Mouse (Mus musculus) forebrain, embryonic 12.5 days (tissue): ENCODE data around the gene Ppp1r13b. TPM values are rescaled to one million over a fixed set of nuclear protein-coding genes. Genes with fewer than 3 reads are reported as not detected.

ENCODE experiments used
- ATAC-seq: fragments of 200-750 bp; cut with Nextera tagmentation; 2 replicates; pipeline ENCODE4 v1.8.0; 2017; ENCODE audit warnings: moderate TSS enrichment; ENCODE audit not compliant: low FRiP score
- H3K27ac ChIP-seq: fragments of 300-500 bp; sonication (generic); 2 replicates; pipeline ENCODE4 v1.5.1; 2016; ENCODE audit warnings: mild to moderate bottlenecking
- H3K27me3 ChIP-seq: fragments of 300-500 bp; sonication (generic); 2 replicates; pipeline ENCODE4 v1.6.1; 2016; ENCODE audit warnings: mild to moderate bottlenecking
- H3K36me3 ChIP-seq: fragments of 300-500 bp; sonication (generic); replicated peaks from 2 replicates; pipeline ENCODE4 v1.6.1; 2016; ENCODE audit warnings: mild to moderate bottlenecking
- H3K4me1 ChIP-seq: fragments of 300-500 bp; sonication (generic); 2 replicates; pipeline ENCODE4 v1.6.1; 2016
- H3K4me2 ChIP-seq: fragments of 300-500 bp; sonication (generic); 2 replicates; pipeline ENCODE4 v1.6.1; 2016; ENCODE audit warnings: mild to moderate bottlenecking, moderate library complexity
- H3K4me3 ChIP-seq: fragments of 300-500 bp; sonication (generic); replicated peaks from 2 replicates; pipeline ENCODE4 v1.5.1; 2016; ENCODE audit warnings: mild to moderate bottlenecking
- H3K9ac ChIP-seq: fragments of 300-500 bp; sonication (generic); 2 replicates; pipeline ENCODE4 v1.6.1; 2016; ENCODE audit warnings: mild to moderate bottlenecking
- H3K9me3 ChIP-seq: fragments of 300-500 bp; sonication (generic); 2 replicates; pipeline ENCODE4 v1.6.1; 2016
- WGBS: fragments of 180-500 bp; shearing (Covaris S2); methylation state at CpG from one replicate; pipeline ENCODE4 v1.1.7; 2016; 5-methylcytosine and 5-hydroxymethylcytosine counted together
- polyA plus RNA-seq: library from polyadenylated mRNA; unstranded; fragments of >200 nt; fragmentation: Nextera tagmentation; extraction: Ambion mirVana; gene quantifications from 2 replicates; pipeline ENCODE4 v1.2.1, GENCODE M21; 2016

Gene Ppp1r13b
- polyA plus RNA-seq, 1 experiment from 2014 or later: 9.5 TPM

DNA sequence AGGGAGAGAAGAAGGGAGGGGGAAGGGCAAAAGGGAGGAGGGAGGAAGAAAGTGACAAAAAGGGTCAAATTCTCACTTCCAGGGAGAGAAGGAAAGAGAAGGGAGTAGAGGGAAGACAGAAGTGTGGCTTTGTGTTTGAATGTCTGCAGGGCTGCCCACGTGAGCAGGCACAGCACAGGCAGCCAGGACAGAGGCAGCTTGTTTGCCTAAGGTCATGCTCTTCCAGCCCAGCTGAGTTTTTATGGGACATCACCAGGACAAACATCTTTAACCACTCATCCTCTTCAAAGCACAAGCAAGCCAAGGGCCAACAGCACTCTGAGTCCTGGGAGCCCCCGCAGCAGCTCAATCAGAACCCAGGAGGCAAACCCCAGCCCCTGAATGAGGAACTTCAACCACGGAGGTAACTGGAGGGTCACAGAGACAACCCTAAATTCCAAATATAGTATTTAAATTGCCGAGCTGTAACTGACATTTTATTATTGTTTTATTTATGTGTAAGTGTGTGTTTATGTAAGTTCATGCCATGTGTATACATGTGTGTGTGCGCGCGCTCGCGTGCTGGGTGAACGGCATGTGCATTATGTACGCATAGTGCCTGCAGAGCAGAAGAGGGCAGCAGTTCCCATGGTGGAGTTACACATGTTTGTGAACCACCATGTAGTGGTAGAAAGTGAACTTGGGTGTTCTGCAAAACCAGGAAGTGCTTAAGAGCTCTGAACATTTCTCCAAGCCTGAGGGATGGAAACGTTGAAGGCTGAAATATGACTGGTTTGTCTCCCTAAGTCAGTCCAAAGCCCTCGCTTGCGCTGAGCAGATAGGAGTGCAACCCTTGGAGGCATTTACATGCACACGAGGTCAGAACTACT lies 65.1 kb downstream of the Ppp1r13b start:
- no peaks in the 10 kb centered on the region for H3K4me1 ChIP-seq
- H3K27me3 ChIP-seq: no peaks in the 10 kb centered on the region
- no peak overlapping the region for H3K27ac ChIP-seq
- no peaks in the 10 kb centered on the region for H3K9me3 ChIP-seq
- no peak overlapping the region for H3K9ac ChIP-seq
- WGBS: 90% methylated on average over 15 of the region's 15 CpGs
- ATAC-seq: no peak
- H3K4me2 ChIP-seq: no peak overlapping the region
- H3K4me3 ChIP-seq: no peak overlapping the region
- H3K36me3 ChIP-seq: no peaks in the 10 kb centered on the region

DNA sequence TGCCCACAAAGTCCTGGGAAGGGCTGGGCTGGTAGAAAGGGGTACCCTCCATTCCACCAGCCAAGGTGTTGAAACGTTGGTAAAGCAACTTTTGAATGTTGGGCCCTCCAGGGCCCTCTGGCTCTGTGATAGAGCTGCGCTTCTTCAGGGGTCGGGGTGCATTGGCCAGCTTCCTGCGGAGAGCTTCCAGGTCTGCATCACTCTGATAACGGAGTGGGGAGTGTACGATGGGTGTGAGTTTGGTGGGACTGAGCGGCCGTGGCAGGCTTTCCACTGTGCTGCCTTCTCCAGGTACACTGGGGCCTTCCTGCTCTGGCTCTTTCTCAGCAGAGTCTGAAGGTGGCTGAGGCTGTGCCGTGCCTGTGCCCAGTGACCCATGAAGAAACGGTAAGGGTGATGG lies 74.5 kb downstream of the Ppp1r13b start:
- Histone ChIP-seq H3K36me3 (peaks cover 36% of the 10 kb centered on the region), H3K4me2 (no peak overlapping the region), H3K27ac (no peak overlapping the region), H3K9me3 (no peaks in the 10 kb centered on the region), H3K4me3 (no peak overlapping the region), H3K9ac (no peak overlapping the region), H3K4me1 (no peaks in the 10 kb centered on the region; the same call in 1 of the 2 replicates), H3K27me3 (no peaks in the 10 kb centered on the region)
- ATAC-seq: no peak
- WGBS: 89% methylated on average over 10 of the region's 10 CpGs

DNA sequence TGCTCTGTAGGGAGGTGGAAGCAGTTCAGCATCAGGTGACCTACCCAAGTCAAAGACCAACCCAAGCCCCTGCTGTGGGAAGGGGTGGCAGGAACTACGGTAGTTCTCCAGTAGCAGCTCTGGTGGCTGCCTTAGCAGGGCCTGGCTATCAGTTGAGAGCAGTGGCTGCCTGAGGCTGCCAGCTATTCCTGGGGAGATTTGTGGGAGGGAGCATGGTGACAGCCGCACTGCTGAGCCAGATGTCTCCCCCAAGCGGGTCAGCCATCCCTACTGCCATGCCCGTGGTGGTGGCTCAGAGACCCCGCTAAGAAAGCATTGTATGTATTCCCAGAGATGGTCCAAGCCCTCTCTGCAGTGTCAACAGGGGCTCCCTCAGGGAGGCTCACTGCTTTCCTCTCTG lies 75.3 kb downstream of the Ppp1r13b start:
- H3K4me2 ChIP-seq: no peak overlapping the region
- no peaks in the 10 kb centered on the region for H3K9me3 ChIP-seq
- peaks cover 44% of the 10 kb centered on the region for H3K36me3 ChIP-seq
- no peak overlapping the region for H3K27ac ChIP-seq
- ATAC-seq: no peak
- WGBS: 88% methylated on average over 5 of the region's 5 CpGs
- H3K4me1 ChIP-seq: no peaks in the 10 kb centered on the region; the same call in 1 of the 2 replicates
- no peaks in the 10 kb centered on the region for H3K27me3 ChIP-seq
- H3K9ac ChIP-seq: no peak overlapping the region
- no peak overlapping the region for H3K4me3 ChIP-seq

DNA sequence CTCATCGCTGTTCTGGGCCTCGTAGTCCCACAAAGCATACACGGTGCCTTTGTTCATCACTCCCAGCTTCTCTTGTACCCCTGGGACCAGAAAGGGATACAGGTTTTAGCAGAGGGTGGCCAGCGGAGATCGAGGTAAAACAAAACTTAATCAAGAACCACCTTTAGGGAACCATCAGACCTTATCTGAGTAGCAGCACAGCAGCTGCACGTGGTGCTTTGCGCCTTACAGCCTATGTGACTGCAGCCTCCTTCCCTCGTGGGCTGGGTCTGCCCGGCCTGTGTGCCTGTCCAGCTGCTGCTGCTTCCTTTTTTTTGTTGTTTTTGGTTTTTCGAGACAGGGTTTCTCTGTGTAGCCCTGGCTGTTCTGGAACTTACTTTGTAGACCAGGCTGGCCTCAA lies 77.5 kb downstream of the Ppp1r13b start:
- Histone ChIP-seq H3K9ac (no peak overlapping the region), H3K27me3 (no peaks in the 10 kb centered on the region), H3K4me2 (no peak overlapping the region), H3K4me1 (no peaks in the 10 kb centered on the region; the same call in 1 of the 2 replicates), H3K4me3 (no peak overlapping the region), H3K36me3 (peaks cover 65% of the 10 kb centered on the region), H3K27ac (0 out of 2 replicates have a peak overlapping the region, but pooled peaks have one; percentile 19), H3K9me3 (no peaks in the 10 kb centered on the region)
- ATAC-seq: no peak
- 88% methylated on average over 10 of the region's 10 CpGs for WGBS

DNA sequence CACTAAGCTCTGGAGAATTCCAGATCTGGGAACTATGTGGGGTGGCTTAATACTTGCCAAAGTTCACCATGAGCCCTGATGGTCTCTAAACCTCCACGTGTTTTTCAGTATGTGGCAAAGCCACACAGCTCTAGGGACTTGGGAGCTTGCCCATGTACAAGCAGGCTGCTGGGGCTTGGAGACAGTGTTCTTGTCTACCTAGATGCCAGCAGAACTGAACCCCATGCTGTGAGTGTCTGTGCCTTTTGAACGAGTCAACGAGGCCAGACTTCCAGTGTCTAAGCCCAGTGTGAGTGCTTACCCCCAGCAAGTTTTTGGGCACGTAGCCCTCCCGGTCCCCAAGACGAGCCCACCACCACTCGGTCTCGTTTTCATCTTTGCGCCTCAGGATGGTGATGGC lies 78.0 kb downstream of the Ppp1r13b start:
- Histone ChIP-seq H3K27ac (0 out of 2 replicates have a peak overlapping the region, but pooled peaks have one; percentile 19), H3K9ac (no peak overlapping the region)
- 90% methylated on average over 9 of the region's 9 CpGs for WGBS

DNA sequence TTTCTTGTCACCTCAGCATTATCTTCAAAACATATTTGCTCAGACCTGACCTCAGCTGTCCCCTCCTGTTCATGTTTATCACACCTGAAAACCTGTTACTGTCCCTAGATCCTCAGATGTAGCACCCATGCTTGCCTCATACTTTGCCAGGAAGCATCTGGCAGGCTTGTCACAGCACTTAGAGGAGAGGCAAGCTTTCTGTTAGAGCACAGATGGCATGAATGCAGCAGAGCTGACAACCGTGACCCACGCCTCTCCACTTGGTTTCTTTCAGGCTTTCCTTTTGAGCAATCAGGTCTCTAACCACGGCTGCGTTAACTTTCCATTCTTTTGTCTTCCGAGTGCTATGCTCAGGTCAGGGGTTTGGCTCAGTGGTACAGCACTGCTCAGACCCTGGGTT lies 78.5 kb downstream of the Ppp1r13b start:
- no peaks in the 10 kb centered on the region for H3K9me3 ChIP-seq
- no peak overlapping the region for H3K4me3 ChIP-seq
- H3K36me3 ChIP-seq: peaks cover 72% of the 10 kb centered on the region
- WGBS: 67% methylated on average over 5 of the region's 5 CpGs
- H3K27me3 ChIP-seq: no peaks in the 10 kb centered on the region
- no peak overlapping the region for H3K4me2 ChIP-seq
- H3K27ac ChIP-seq: 0 out of 2 replicates have a peak overlapping the region, but pooled peaks have one; percentile 19
- no peak for ATAC-seq
- H3K4me1 ChIP-seq: no peaks in the 10 kb centered on the region; the same call in 1 of the 2 replicates
- H3K9ac ChIP-seq: no peak overlapping the region

More for the DNA sequence above, 78.0 kb downstream of the Ppp1r13b start:
- Histone ChIP-seq H3K9me3 (no peaks in the 10 kb centered on the region), H3K4me3 (no peak overlapping the region), H3K36me3 (peaks cover 69% of the 10 kb centered on the region), H3K27me3 (no peaks in the 10 kb centered on the region), H3K4me1 (no peaks in the 10 kb centered on the region; the same call in 1 of the 2 replicates), H3K4me2 (no peak overlapping the region)
- ATAC-seq: no peak

DNA sequence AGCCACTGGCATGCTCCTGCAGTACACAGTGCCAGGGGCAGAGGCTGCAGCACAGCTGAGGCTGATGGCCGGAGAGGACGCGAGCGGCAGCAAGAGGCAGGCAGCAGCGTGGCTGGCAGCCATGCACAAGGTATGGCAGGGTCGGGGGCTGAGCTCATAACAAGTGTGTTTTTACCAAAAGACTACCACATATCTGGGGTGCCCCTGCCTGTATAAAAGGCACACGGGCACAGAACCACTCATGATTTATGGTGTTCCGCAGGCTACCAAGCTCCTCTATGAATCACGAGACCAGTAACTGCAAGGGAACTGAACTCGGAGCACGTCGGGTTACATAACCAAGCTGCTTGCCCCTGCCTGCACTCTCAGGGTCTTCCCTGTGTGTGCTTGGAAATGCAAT lies 80.4 kb downstream of the Ppp1r13b start:
- 95% methylated on average over 12 of the region's 12 CpGs for WGBS
- Histone ChIP-seq H3K9ac (no peak overlapping the region), H3K27me3 (no peaks in the 10 kb centered on the region), H3K4me3 (no peak overlapping the region), H3K36me3 (peaks cover 77% of the 10 kb centered on the region), H3K27ac (no peak overlapping the region), H3K9me3 (no peaks in the 10 kb centered on the region), H3K4me1 (no peaks in the 10 kb centered on the region; the same call in 1 of the 2 replicates), H3K4me2 (no peak overlapping the region)
- ATAC-seq: no peak

DNA sequence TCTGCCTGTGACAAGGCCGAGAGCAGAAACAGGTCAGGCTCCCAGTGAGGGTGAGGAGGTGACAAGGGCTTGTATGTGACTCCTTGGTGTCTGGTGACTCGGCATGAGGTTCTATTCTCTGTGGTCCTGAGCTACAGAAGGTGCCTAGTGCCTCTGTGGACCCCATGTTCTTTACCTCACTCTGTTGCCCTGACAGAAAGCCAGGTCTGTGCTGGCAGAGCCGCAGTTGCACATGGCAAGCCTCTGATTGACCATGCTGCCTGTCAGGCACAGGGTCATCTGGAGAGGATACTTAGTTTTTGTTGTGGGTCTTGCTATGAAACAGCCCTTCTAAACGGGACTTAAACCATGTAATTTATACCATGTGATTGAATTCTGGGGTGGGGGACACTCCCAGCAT lies 86.0 kb downstream of the Ppp1r13b start:
- H3K9me3 ChIP-seq: no peaks in the 10 kb centered on the region
- no peaks in the 10 kb centered on the region for H3K27me3 ChIP-seq
- H3K36me3 ChIP-seq: peaks cover 40% of the 10 kb centered on the region
- no peaks in the 10 kb centered on the region for H3K4me1 ChIP-seq
- no peak overlapping the region for H3K4me2 ChIP-seq
- ATAC-seq: no peak
- no peak overlapping the region for H3K27ac ChIP-seq
- H3K4me3 ChIP-seq: no peak overlapping the region
- H3K9ac ChIP-seq: no peak overlapping the region
- 77% methylated on average over 4 of the region's 4 CpGs for WGBS

DNA sequence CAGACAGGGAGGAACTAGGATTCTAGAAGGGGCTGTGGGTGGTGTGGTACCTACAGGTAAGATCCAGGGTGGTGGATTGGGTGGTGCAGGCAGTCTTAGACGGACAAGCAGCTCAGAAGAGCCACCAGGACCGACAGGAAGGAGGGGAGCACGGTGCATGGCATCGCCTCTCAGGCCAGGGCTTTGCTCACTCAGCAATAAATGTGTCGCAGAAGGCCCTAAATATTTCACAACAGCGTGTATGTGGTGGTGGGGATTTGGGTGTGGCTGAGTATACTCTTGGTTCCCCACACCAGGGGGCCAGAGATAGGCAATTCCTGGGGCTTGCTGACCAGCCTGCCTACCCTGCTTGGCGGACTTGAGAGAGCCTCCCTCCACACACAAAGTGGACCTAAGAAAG lies 87.2 kb downstream of the Ppp1r13b start:
- no peak overlapping the region for H3K9ac ChIP-seq
- no peak overlapping the region for H3K4me3 ChIP-seq
- H3K4me1 ChIP-seq: peaks cover 12% of the 10 kb centered on the region
- no peaks in the 10 kb centered on the region for H3K9me3 ChIP-seq
- no peak for ATAC-seq
- no peak overlapping the region for H3K4me2 ChIP-seq
- 77% methylated on average over 7 of the region's 7 CpGs for WGBS
- peaks cover 29% of the 10 kb centered on the region for H3K36me3 ChIP-seq
- H3K27ac ChIP-seq: no peak overlapping the region
- no peaks in the 10 kb centered on the region for H3K27me3 ChIP-seq

DNA sequence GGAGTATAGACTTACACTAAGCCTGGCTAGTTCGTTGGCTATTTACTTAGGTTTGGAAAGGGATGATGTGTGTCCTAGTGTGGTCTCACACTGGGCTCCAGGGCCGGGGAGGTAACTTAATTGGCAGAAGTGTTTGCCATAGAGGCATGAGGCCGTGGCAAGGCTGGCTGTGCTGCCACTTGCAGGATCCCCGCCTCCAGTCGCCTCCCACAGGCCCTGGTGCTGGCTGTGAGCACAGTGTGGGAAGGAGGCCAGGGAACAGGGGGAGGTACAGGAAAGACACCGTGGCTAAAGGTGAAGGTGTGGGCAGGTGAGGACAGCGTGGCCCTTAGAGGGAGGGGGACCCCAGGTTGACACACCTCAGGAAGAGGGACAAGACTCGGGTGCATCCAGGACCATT lies 88.0 kb downstream of the Ppp1r13b start:
- no peak overlapping the region for H3K4me2 ChIP-seq
- WGBS: 89% methylated on average over 8 of the region's 8 CpGs
- H3K27me3 ChIP-seq: no peaks in the 10 kb centered on the region
- no peaks in the 10 kb centered on the region for H3K9me3 ChIP-seq
- H3K9ac ChIP-seq: no peak overlapping the region
- peaks cover 20% of the 10 kb centered on the region for H3K4me1 ChIP-seq
- H3K27ac ChIP-seq: no peak overlapping the region
- no peak overlapping the region for H3K4me3 ChIP-seq
- H3K36me3 ChIP-seq: peaks cover 21% of the 10 kb centered on the region
- ATAC-seq: no peak

DNA sequence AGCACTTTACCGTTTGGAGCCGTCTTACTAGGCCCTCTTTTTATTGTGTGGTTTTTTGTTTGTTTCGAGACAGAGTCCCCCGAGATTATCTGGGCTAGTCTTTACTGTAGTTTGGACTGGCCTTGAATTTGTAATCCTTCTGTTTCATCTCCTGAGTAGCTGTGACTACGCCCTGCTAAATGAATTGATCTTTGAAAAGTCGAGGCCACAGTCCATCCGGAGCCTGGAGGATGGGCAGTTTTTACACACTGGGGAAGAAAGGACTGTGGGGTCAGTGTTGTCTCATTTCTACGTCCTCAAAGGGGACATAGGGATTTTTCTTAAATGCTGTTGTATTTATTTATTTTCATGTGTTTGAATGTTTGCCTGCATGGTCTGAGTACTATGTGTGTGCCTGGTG lies 89.9 kb downstream of the Ppp1r13b start:
- no peak overlapping the region for H3K9ac ChIP-seq
- H3K4me3 ChIP-seq: no peak overlapping the region
- 0 out of 2 replicates have a peak, but pooled peaks cover 4% of the 10 kb centered on the region for H3K36me3 ChIP-seq
- WGBS: 91% methylated on average over 8 of the region's 8 CpGs
- no peaks in the 10 kb centered on the region for H3K9me3 ChIP-seq
- H3K27me3 ChIP-seq: no peaks in the 10 kb centered on the region
- peaks cover 28% of the 10 kb centered on the region for H3K4me1 ChIP-seq
- ATAC-seq: no peak
- no peak overlapping the region for H3K27ac ChIP-seq
- H3K4me2 ChIP-seq: no peak overlapping the region

DNA sequence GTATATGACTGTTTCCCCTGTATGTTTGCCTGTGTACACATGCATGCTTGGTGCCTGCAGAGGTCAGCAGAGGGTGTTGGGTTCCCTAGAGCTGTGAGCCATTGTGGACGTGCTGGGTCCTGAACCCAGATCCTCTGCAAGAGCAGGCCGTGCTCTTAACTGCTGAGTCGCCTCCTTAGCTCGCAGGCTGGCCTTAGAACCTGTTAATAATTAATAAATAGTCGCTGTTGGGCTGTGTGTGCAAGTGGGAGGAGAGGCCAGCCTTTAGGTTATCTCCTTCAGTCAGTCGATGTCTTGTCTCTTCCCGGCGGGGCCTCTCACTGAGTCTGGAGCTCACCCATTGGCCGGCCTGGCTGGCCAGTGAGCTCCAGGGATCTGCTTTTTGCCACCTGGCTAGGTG lies 90.9 kb downstream of the Ppp1r13b start:
- no peak overlapping the region for H3K27ac ChIP-seq
- H3K4me3 ChIP-seq: no peak overlapping the region
- 86% methylated on average over 9 of the region's 9 CpGs for WGBS
- no peak for ATAC-seq
- no peaks in the 10 kb centered on the region for H3K27me3 ChIP-seq
- H3K4me2 ChIP-seq: no peak overlapping the region
- no peaks in the 10 kb centered on the region for H3K9me3 ChIP-seq
- no peak overlapping the region for H3K9ac ChIP-seq
- H3K4me1 ChIP-seq: peaks cover 38% of the 10 kb centered on the region
- 0 out of 2 replicates have a peak, but pooled peaks cover 4% of the 10 kb centered on the region for H3K36me3 ChIP-seq

DNA sequence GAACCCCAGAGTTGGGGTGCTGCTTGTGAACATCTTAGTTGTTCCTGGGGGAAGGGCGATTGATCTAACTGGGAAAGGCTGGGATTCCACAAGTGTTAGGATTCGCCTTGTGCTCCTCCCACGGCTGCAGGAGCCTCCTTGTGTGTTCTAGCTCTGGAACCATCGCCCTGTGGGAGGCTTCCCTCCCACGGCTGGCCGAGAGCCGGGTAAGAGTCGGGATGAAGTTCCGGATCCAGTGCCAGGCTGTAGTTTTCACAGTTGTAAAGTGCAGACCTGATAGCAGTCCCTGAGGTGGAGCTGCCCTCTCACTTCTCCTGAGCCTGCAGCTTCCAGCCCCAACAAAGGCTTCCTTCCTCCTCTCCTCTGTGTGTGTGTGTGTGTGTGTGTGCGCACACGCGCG lies 91.4 kb downstream of the Ppp1r13b start:
- no peak overlapping the region for H3K27ac ChIP-seq
- no peak overlapping the region for H3K9ac ChIP-seq
- H3K36me3 ChIP-seq: 0 out of 2 replicates have a peak, but pooled peaks cover 4% of the 10 kb centered on the region
- peak overlapping the region; percentile 17; the same call in 1 of the 2 replicates for H3K4me2 ChIP-seq
- no peaks in the 10 kb centered on the region for H3K9me3 ChIP-seq
- H3K27me3 ChIP-seq: no peaks in the 10 kb centered on the region
- no peak overlapping the region for H3K4me3 ChIP-seq
- 72% methylated on average over 13 of the region's 13 CpGs for WGBS
- no peak for ATAC-seq
- H3K4me1 ChIP-seq: peaks cover 40% of the 10 kb centered on the region
